Mouse (Mus musculus): ENCODE measurements at regions not wholly inside any gene's neighbourhood (a gene's known extent, or its start where the extent isn't known, plus 50 kb on each side); places are given as distances from the start of the nearest gene placed in this dataset.
"Not testable (repeated sequence)": the region's sequence is repeated elsewhere in the genome, so short reads cannot be mapped to it uniquely, and the experiment has no call there.

DNA sequence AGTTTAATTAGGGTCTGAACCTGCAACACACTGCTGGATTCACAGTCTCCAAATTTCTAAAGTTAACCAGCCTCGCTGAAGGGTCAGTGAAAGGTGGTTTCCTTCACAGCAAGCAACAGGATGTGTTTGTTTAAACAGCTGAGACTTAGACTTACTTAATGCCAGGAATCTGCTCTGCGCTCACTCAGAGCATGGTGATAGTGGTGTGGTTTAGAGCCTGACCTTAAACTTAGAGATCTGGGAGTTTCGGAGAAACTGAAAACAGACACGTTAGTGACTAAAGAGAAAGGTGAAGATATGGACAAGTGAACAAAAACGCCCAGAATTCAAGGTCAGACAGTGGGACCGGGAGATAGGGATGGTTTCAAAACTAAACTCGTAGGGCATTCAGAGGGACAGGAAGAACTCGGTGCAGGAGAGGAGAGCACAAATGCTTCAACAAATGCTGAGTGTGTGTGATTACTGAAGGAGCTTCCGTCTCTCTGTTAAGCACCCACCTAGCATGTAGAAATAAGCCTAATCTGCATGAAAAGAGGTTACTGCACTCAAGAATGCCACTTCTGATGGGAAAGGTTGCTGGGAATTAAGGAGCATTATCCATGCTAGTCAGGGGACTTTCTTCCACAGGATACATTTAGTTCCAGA, 97.2 kb upstream of the Ifngr1 start:
- DNase-seq: no peak

DNA sequence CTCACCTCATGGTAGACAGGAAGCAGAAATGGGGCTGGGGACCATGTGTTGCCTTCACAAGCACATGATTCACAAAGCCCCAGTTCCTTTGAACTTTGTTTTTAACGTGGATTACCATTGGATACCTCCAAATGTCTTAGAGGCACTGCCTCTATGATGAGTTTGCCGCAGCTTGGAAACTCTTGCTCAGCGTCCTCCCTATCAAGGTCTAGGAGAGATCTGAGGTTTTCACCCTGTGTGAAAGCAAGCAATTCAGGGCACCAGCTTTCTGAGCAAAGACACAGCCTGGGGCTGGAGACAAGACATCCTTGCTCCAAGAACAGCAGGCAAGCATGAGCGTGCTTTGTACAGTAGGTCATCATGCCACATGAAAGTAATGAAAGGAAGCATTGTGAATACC, 93.6 kb upstream of the Ifngr1 start:
- DNase-seq: no peak

DNA sequence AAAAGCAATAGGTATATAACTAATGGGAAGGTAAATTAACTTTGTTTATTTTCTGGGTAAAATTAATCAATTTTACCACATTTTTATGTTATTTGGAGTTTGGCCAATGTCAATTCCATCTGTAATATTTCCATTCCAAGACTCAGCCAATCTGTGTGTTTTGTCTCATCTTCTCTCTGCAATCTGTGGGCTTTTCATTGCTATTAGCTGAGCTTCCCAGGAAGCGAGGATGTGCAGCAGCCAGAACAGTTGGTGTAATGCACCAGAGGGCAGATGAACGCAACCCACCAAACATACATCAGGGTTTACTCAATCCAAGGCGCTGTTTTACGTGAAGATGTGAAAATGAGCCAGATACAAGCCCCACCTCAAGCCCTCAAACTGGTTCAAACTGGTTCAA, 88.9 kb upstream of the Ifngr1 start:
- no peak for DNase-seq

DNA sequence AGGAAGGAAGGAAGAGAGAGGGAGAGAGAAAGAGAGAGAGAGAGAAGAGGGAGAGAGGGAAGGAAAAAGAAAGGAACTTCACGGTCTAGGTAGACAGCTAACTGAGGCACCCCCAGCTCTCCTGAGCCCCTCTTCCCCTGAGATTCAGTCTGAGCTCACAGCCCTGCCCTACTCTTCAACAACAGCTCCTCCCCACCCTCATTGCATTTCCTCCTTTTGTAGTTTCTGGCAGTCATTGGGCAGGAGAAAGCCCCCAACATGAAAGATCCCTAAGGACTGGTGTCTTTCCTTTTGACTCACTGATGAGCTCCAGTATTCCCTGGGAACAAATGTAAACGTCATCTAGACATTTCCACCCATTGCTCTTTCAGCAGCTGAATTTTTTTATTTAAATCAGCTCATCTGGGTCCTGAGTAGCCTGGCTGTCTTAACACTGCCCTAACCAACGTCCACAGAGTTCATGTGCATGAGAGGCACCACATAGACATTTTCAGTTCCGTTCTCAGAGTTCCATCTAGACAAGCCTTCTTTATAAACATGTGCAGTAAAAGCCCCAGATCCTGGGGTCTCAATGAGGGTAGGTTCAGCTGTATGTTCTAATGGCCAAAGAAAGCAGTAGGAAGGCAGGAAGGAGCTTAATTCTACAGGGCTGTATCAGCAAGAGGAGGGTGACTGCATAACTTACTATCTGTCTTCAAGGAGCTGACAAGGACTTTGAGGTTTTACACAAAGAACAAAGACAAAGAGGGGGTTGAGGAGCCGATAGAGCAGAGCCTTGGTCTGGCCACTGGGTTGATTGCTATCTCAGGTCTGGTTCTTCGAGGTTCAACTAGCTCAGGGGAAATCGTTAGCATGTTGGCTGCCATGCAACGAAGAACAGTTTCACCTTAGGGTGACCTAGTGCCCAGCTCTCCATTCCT, 87.6 kb upstream of the Ifngr1 start:
- DNase-seq: no peak

DNA sequence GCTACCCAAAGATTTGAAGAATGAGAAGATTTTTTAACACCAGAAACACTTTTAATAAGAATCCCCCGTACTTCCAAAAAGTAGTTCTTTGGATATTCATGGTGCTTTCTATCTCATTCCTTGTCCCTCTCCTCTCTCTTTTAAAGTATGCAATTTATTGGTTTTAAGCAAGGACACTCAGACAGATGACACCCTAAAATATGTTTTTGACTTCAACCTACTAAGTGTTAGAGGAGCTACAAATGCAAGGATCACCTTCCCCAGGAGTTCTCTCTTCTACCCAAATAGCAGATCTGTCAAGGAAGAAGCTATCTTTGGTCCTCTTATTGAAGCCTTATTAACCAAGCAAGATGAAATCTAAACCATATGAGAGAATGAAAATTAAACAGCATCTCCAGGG, 86.6 kb upstream of the Ifngr1 start:
- no peak for DNase-seq

DNA sequence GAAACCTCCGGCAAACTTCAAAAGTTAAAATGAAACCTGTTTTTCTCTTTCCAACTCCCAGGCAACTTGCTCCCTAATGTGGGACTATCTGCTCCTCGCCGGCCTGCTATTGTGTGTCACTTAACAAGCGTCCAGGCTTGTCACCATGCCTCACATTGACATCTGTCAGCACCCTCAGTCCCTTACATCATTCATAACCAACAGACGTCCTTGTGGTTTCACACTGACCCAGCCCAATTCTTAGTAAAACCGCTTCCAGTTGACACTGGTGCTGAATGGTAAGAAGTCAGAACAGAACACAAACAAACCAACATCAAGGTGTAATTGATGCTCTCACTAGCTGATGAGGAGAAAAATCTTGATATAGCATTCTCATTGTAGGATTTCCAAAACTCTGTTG, 85.8 kb upstream of the Ifngr1 start:
- DNase-seq: no peak

DNA sequence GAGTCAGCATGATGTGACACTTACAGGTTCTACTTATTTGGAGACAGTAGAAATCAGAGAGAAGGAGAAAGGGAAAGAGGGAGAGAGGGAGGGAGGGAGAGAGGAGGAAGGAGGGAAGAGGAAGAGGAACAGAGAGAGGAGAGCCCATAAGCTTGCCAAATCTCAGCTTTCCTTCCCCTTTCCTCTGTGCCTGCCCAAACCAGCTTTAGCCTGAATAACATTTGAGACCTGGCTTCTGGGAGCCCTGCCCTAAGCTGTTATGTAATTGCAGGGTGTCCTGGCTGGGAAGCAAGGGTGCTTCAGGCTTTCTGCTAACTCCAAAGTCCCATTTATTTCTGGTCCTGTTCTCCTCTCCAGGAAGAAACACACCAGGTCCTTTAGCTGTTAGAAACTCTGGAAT, 85.3 kb upstream of the Ifngr1 start:
- no peak for DNase-seq

DNA sequence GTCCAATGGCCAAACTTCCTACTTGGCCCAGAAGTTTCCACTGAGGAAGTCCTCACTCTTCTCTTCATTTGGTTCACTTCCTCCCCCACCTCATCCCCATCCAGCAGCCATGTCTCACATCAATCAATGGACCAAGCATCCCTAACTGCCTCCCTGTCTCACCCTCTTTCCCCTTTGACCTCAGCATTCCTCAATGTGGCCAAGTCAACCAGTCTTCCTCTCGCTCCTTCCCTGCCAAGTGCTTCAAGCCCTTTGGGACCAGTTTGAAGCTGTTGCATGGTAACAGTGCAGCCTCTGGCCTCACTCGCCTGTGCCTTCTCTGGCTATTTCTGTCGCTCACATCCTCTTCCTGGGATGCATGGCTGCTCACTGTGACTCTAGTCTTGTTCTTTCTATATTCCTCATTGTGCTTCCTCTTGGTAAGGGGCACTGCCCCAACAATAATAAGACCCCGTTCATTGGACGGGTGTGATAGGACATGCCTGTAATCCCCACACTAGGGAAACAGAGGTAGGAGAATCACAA, 83.5 kb upstream of the Ifngr1 start:
- no peak for DNase-seq

DNA sequence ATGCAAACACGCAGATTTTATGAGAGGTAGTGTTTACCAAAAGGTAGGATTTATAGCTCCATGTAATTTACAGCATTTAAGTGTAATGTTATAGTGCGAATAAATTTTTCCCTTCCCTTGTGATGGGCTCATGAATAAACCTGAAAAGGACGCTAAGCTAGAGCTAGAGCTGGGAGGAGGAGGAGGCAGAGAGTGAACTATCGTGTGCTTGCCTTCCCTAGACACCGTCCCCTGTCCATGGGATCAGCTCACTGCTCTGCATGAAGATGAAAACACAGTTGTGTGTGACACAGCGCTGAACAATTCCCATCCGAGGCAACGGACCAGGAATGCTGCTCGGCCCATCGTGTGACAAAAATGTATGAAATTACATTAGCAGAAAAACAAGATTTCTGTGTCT, 81.7 kb upstream of the Ifngr1 start:
- no peak for DNase-seq

DNA sequence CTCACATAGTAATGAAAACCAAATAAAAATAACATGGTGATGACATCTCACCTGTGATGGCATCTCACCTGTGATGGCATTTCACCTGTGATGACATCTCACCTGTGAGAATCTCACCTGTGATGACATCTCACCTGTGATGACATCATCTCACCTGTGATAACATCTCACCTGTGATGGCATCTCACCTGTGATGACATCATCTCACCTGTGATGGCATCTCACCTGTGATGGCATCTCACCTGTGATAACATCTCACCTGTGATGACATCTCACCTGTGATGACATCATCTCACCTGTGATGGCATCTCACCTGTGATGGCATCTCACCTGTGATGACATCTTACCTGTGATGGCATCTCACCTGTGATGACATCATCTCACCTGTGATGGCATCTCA, 77.4 kb upstream of the Ifngr1 start:
- DNase-seq: not testable (repeated sequence)

DNA sequence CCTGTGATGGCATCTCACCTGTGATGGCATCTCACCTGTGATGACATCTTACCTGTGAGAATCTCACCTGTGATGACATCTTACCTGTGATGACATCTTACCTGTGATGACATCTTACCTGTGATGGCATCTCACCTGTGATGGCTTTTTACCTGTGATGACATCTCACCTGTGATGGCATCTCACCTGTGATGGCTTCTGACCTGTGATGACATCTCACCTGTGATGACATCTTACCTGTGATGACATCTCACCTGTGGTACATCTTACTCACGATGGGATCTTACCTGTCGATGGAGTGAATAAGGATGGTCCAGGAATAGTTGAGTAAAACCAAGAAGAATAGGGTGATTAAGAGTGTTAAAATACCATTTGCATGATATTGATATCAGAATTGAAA, 76.9 kb upstream of the Ifngr1 start:
- no peak for DNase-seq

DNA sequence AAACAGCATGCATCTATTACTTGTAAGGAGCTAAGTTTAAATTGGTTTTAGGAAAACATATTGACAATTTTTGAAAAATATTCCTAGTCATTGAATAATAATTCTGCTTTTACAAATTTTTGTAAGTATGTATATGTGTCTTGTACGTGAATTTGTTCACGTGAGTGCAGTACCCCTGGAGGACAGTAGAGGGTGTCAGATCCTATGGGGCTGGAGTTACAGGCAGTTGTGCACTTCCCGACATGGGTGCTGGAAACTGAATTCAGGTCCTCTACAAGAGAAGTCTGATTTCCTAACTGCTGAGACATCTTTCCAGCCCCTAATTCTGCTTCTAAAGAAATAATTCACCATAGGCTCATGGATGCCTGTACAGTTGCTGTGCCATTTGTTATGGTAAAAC, 75.7 kb upstream of the Ifngr1 start:
- DNase-seq: no peak

DNA sequence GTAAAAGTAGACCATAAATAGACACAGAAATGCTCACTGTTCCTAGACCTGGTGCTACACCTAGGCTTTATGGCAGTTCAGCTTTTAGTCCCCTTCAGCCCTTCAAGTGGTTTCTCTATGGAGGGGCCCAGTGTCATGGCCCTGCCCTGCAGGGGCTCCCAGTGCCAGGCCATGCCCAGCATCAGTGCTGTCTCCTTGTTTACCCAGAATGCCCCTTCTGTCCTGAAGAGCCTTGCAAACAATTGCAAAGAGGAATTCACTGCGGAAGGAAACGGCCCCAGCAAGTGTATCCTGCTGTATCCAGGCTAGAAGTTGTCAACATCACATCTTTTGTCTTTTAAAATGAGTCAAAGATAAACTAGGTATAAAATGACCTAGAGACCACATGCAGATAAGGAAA, 74.7 kb upstream of the Ifngr1 start:
- no peak for DNase-seq

DNA sequence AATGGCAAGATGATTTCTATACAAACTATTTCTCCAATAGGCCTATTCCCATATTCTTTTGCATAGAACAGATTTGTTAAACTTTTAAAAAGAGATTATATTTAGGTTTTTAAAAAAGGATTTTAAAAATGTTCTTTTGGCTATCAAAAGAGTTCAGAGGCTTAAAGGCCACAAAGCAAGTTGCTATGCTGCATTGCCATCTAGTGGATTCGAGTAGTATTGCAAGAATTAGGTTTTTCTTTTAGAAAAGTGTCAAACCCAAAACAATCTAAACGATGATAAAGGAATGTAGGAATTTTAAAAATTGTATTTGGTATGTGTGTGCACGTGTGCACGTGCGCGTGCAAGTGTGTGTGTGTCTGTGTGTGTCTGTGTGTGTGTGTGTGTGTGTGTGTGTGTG, 73.0 kb upstream of the Ifngr1 start:
- no peak for DNase-seq

DNA sequence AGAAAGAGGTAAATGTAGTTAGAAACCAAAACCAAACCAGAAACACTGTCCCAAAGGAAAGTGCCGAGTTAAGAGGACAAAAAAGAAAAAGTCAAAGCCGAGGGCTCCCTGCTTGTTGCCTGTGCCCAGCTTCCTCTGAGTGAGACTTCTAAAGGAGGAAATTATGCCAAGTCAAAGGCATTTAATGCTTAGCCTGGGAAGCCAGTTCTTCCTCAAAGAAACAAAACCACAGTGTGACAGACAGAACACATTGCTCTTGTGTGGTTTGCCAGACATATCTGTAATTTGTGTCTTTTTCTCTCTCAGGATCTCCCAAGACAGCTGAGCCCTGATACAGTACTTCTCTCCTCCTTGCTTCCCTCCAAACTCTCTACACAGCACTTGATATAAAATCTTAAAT, 69.6 kb upstream of the Ifngr1 start:
- no peak for DNase-seq

DNA sequence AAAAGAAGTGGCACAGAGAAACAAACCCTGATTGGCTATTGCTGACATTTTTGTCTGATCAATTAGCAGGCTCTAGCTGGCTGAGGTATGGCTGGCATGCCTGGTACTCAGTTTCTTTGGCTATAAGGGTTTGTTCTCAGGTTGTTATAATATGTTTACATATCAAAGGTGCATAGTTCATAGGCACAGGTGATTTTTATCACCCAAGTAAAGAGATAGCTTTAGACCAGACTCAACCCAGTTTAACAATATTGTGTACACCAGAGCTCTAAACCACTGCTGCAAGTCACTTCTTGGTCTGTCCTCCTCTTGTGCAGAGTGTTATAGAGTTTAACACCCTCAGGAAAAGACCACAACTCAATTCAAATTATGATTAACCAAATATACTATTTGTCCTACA, 65.8 kb upstream of the Ifngr1 start:
- DNase-seq: no peak

DNA sequence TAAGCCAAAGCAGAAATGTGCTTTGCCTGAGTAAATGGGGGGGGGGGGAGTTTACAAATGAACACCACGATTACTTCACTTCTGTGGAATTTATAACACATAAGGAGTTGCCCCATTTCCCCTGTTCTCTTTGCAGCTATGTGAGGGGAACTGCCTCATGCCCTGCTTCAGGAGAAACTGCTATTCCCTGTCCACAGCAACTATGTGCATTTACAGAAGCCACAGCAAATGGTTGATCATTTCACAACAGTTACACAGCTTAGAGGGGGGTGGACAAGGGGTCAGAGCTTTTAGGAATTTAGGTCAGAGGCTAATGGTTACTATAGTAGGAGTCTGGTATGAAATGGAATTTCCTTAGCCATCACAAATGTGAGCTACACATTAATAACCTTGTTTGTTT, 65.4 kb upstream of the Ifngr1 start:
- no peak for DNase-seq

DNA sequence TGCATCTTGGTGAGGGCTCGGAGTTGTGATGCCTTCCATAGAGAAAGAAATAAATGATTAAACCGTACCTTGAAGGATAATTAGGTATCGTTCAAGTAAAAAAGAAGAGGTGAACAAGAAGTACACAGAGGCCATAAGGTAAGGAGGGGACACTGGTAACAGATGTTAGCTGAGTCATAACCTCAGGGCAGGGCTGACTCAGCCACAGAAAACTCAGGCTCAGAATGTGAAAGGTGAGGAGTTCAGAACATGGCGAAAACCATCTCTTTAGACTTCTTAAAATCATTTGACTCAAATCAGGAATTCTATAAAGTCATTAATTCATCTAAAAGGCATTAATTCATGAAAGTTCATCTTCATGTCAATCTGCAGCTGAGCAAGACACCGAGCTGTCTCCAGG, 62.1 kb upstream of the Ifngr1 start:
- DNase-seq: no peak

DNA sequence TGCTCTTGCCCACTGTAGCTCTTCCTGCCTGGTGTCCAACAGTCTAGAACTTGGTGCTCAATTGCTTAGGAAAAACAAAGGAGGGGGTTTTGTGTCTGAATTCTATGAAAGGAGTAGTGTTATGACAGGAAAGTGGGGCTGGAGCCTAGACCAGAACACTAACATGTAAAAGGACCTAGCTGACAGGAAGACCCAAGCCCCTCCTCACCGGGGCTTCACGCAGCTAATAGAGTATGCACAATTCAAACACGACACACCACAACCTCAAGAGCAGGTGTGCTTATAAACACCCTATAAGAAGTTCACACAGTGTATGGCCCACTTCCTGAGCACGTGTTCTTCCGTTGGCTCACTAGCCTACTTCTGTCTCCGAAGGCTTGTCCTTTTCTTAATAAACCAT, 61.7 kb upstream of the Ifngr1 start:
- DNase-seq: no peak

DNA sequence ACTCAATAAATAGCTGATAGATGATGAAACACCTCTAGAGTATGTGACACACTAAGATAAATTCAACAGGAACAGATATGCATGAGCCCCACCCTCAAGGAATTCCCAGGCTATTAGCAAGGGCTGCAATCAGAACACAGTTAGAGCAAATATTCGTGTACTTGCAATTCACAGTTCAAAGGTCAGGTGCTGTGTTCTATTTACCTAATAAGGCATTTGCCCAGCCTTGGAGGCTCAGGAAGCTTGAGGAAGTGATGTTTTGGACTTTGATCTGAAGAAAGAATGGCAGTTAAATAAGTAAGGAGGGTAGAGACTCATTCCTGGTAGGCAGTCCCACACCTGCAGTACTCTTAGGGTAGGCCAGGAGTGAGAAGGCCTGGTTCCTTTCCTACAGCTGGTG, 60.3 kb upstream of the Ifngr1 start:
- DNase-seq: no peak

DNA sequence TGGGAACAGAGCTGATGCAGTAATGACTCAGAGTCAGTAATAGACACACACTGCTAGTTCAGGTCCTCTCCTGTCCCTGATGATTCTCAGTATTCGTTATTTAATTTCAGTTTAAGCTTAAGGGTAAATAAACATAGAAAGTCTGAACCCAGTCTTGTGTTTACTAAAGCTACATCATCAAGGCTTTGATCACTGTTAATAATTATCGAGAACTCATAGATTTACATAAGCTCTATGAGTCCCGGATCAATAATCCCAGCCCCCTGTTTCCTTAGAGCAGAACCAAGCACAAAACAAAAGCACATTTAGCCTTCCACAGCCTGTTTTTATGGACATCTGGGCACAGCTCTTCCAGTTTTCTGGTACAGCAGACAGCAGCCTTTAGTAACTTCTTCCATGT, 59.0 kb upstream of the Ifngr1 start:
- DNase-seq: no peak

DNA sequence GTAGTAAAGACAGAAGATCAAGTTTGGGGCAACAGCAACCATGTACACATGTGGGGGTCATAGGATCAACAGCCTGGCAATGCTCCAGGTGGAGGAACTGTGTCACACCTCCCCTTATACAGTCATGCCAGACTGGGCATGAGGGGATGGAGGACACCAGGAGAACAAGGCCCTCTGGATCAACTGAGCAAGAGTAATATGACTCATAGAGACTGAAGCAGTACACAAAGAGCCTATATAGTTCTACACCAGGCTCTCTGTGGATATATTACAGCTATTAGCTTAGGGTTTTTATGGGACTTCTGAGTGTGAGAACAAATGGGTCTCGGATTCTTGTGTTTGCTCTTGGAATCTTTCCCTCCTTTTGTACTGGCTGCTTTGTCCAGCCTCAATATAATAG, 57.9 kb upstream of the Ifngr1 start:
- DNase-seq: no peak

Measured in heart, postnatal 4 days (tissue).